Mouse (Mus musculus) kidney, embryonic 14.5 days (tissue): ENCODE data around the gene Gm45713. TPM values are rescaled to one million over a fixed set of nuclear protein-coding genes. Genes with fewer than 3 reads are reported as not detected.
"Not testable (repeated sequence)": the region's sequence is repeated elsewhere in the genome, so short reads cannot be mapped to it uniquely, and the experiment has no call there.

Experiments
- ATAC-seq: fragments of 200-750 bp; cut with Nextera tagmentation; 2 replicates; pipeline ENCODE4 v1.8.0; 2017; ENCODE audit warnings: moderate number of reproducible peaks, mild to moderate bottlenecking, moderate TSS enrichment, moderate library complexity; ENCODE audit not compliant: low FRiP score, low TSS enrichment
- H3K27ac ChIP-seq: fragments of 300-500 bp; sonication (generic); 2 replicates; pipeline ENCODE4 v1.5.1; 2014; ENCODE audit warnings: low read depth, mild to moderate bottlenecking, low read length, moderate library complexity, mixed read lengths
- H3K27me3 ChIP-seq: fragments of 300-500 bp; sonication (generic); 2 replicates; pipeline ENCODE4 v1.6.1; 2014; ENCODE audit warnings: mild to moderate bottlenecking, low read length; ENCODE audit not compliant: control insufficient read depth, insufficient read depth
- H3K36me3 ChIP-seq: fragments of 300-500 bp; sonication (generic); 2 replicates; pipeline ENCODE4 v1.6.1; 2014; ENCODE audit warnings: low read length, mixed read lengths; ENCODE audit not compliant: control insufficient read depth, insufficient read depth
- H3K4me1 ChIP-seq: fragments of 300-500 bp; sonication (generic); 2 replicates; pipeline ENCODE4 v1.6.1; 2014; ENCODE audit warnings: low read length, mixed read lengths; ENCODE audit not compliant: control insufficient read depth, insufficient read depth
- H3K4me2 ChIP-seq: fragments of 300-500 bp; sonication (generic); replicated peaks from 2 replicates; pipeline ENCODE4 v1.6.1; 2014; ENCODE audit warnings: low read depth, mild to moderate bottlenecking, low read length
- H3K4me3 ChIP-seq: fragments of 300-500 bp; sonication (generic); 2 replicates; pipeline ENCODE4 v1.5.1; 2014; ENCODE audit warnings: mild to moderate bottlenecking, low read length
- H3K9ac ChIP-seq: fragments of 300-500 bp; sonication (generic); 2 replicates; pipeline ENCODE4 v1.6.1; 2014; ENCODE audit warnings: low read depth, mild to moderate bottlenecking, low read length, moderate library complexity
- H3K9me3 ChIP-seq: fragments of 300-500 bp; sonication (generic); 2 replicates; pipeline ENCODE4 v1.6.1; 2016; ENCODE audit warnings: low read length; ENCODE audit not compliant: control insufficient read depth
- WGBS: fragments of 180-500 bp; shearing (Covaris S2); extraction: QIAGEN DNeasy Blood & Tissue Kit; methylation state at CpG from one replicate; pipeline ENCODE4 v1.1.7; 2014; 5-methylcytosine and 5-hydroxymethylcytosine counted together
- polyA plus RNA-seq: library from polyadenylated mRNA; unstranded; fragments of >200 nt; fragmentation: Nextera tagmentation; extraction: Ambion mirVana; gene quantifications from 2 replicates; pipeline ENCODE4 v1.2.1, GENCODE M21; 2014

The Gm45713 gene
- polyA plus RNA-seq, 1 experiment from 2014 or later = 0.19 TPM

DNA sequence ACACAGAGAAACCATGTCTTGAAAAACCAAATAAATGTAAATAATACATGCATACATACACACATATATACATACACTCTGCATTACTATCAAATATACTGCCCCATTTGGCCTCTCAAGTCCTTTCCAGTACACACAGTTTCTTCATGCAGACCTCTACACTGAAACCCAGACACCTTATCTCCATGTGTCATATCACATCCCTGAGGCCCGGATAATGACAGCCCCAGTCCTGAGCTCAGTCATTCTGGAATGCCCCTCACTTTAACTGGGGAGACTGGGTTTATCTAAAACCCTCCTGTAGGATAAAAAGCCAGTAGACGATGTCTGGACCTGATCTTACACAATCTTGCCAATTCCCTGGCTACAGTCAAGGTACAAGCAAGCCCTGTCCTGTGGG lies 22.6 kb downstream of the Gm45713 start:
- no peaks in the 10 kb centered on the region for H3K27me3 ChIP-seq
- no peaks in the 10 kb centered on the region for H3K9me3 ChIP-seq
- no peak overlapping the region for H3K27ac ChIP-seq
- H3K9ac ChIP-seq = no peak overlapping the region
- H3K4me3 ChIP-seq = no peak overlapping the region
- H3K36me3 ChIP-seq = 0 out of 2 replicates have a peak, but pooled peaks cover 2% of the 10 kb centered on the region
- no peak overlapping the region for H3K4me2 ChIP-seq
- H3K4me1 ChIP-seq = no peaks in the 10 kb centered on the region
- WGBS = 72% methylated on average over 2 of the region's 2 CpGs
- no peak for ATAC-seq

DNA sequence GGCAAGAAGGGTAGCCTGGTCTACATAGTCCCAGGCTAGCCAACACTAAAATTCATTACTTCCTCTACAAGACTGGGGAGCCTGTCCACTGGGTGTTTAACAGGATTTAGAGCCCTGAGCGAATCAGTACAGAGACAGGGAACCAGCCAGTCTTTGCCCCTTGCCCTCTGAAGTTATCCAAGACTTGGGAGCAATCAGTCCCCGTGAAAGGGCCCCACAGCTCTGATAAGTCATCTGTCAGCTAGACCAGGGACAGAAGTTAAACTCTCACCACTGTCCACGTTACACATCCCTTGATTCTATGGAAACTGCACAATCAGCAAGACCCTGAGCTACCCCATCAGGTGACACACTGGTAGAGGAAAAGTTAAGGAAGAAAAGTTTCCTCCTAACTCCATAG lies 23.5 kb downstream of the Gm45713 start:
- no peak overlapping the region for H3K4me3 ChIP-seq
- ATAC-seq = no peak
- H3K27ac ChIP-seq = no peak overlapping the region
- H3K36me3 ChIP-seq = no peaks in the 10 kb centered on the region
- no peaks in the 10 kb centered on the region for H3K27me3 ChIP-seq
- WGBS = 39% methylated on average over 3 of the region's 3 CpGs
- no peaks in the 10 kb centered on the region for H3K4me1 ChIP-seq
- no peak overlapping the region for H3K9ac ChIP-seq
- H3K9me3 ChIP-seq = no peaks in the 10 kb centered on the region
- no peak overlapping the region for H3K4me2 ChIP-seq

DNA sequence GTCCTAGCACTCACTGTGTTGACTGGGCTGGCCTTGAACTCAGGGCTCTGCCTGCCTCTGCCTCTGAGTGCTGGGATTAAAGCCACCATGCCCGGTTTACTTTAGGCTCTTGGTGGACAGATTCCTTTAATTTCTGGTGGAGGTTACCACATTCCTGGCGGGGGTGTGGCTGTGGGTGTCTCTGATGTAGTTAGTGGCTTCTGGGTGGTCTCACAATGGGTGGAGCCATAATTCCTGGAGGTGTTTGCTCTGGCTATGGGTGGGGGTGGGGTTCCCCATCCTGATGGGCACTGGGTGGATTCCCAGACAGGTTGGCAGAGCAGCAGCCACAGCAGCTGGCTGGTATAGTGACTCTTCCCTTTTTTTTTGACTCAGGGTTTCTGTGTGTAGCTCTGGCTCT lies 24.1 kb downstream of the Gm45713 start:
- ATAC-seq = no peak
- Histone ChIP-seq H3K4me2 (no peak overlapping the region), H3K9me3 (no peaks in the 10 kb centered on the region), H3K9ac (no peak overlapping the region), H3K27ac (no peak overlapping the region), H3K27me3 (no peaks in the 10 kb centered on the region), H3K36me3 (no peaks in the 10 kb centered on the region), H3K4me3 (no peak overlapping the region), H3K4me1 (no peaks in the 10 kb centered on the region)
- WGBS = 57% methylated on average over 2 of the region's 2 CpGs

DNA sequence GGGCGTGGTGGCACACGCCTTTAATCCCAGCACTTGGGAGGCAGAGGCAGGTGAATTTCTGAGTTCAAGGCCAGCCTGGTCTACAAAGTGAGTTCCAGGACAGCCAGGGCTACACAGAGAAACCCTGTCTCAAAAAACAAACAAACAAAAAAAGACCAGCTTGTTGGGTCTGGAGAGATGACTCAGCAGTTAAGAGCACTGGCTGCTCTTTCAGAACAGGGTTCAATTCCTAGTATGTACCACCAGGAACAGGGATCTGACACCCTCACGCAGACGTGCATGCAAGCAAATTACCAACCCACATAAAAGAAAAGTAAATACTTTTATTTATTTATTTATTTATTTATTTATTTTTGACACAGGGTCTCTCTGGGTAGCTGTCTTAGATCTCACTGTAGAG lies 25.9 kb downstream of the Gm45713 start:
- H3K27me3 ChIP-seq, H3K9ac ChIP-seq, H3K36me3 ChIP-seq, H3K4me1 ChIP-seq, ATAC-seq, H3K9me3 ChIP-seq, H3K27ac ChIP-seq, H3K4me3 ChIP-seq, H3K4me2 ChIP-seq: not testable (repeated sequence)
- WGBS = 86% methylated on average over 4 of the region's 4 CpGs

DNA sequence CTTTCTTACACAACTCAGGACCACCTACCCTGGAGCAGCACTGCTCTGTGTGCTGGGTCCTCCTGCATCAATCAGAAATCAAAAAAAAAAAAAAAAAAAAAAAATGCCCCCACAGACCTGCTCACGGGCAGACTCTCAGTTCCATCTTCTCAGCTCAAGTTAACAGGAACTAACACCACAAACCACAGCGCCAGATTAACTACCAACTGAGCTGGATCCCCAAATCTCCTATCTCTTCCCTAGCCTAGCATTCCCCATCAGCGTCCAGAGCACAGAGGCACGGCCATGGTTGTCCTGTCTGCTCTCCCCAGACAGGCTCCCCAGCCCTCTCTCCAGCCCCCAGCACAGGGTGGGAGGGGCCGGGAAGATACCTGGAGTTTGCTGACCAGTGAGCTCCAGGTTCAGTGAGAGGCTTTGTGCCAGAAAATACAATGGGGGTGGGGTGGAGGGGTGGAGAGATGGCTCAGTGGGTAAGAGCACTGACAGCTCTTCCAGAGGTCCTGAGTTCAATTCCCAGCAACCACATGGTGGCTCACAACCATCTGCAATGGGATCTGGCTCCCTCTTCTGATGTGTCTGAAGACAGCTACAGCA lies 28.9 kb downstream of the Gm45713 start:
- no peak for ATAC-seq
- H3K27ac ChIP-seq = no peak overlapping the region
- 62% methylated on average over 5 of the region's 5 CpGs for WGBS
- no peak overlapping the region for H3K4me3 ChIP-seq
- no peaks in the 10 kb centered on the region for H3K27me3 ChIP-seq
- no peaks in the 10 kb centered on the region for H3K36me3 ChIP-seq
- no peak overlapping the region for H3K9ac ChIP-seq
- no peaks in the 10 kb centered on the region for H3K9me3 ChIP-seq
- peaks cover 15% of the 10 kb centered on the region for H3K4me1 ChIP-seq
- H3K4me2 ChIP-seq = no peak overlapping the region

DNA sequence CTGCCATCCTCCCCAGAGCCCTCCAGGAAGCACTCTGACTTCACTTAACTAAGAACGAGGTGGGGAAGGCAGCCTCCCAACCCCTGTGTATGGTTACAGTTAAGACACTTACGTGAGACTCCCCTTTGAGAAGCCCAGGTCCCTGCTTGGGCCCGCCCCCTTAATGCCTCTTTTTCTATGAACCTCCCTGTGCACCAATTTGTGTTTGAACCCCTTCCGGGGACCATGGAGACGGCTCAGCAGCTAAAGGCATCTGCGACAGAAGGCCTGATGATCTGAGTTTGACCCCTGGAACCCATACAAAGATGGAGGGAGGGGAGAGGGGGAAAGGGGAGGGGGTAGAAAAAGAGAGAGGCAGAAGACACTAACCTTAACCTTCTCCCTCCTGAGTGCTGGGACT lies 29.6 kb downstream of the Gm45713 start:
- no peak overlapping the region for H3K4me3 ChIP-seq
- H3K4me2 ChIP-seq = no peak overlapping the region
- ATAC-seq = no peak
- H3K27ac ChIP-seq = no peak overlapping the region
- peaks cover 17% of the 10 kb centered on the region for H3K4me1 ChIP-seq
- 70% methylated on average over 6 of the region's 6 CpGs for WGBS
- H3K9me3 ChIP-seq = no peaks in the 10 kb centered on the region
- no peaks in the 10 kb centered on the region for H3K36me3 ChIP-seq
- no peaks in the 10 kb centered on the region for H3K27me3 ChIP-seq
- H3K9ac ChIP-seq = no peak overlapping the region

DNA sequence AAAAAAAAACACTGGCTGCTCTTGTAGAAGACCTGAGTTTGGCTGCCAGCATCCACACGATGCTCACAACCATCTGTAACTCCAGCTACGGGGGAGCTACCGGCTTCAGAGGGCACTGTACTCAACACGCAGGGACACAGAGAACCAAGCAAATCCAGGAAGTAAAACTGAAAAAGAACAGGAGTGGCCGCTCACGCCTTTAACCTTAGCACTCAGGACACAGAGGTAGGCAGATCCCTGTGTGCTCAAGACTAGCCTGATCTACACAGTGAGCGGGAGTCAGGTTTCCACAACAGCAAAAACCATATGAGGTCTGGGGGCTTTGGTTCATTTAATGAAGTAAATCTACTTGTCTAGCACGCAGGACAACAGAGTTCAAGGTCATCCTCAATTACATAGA lies 30.5 kb downstream of the Gm45713 start:
- WGBS = 69% methylated on average over 8 of the region's 8 CpGs
- H3K9me3 ChIP-seq = no peaks in the 10 kb centered on the region
- no peak overlapping the region for H3K4me3 ChIP-seq
- H3K27ac ChIP-seq = no peak overlapping the region
- no peak overlapping the region for H3K9ac ChIP-seq
- H3K4me1 ChIP-seq = peaks cover 17% of the 10 kb centered on the region
- H3K4me2 ChIP-seq = no peak overlapping the region
- ATAC-seq = no peak
- H3K36me3 ChIP-seq = no peaks in the 10 kb centered on the region
- no peaks in the 10 kb centered on the region for H3K27me3 ChIP-seq

DNA sequence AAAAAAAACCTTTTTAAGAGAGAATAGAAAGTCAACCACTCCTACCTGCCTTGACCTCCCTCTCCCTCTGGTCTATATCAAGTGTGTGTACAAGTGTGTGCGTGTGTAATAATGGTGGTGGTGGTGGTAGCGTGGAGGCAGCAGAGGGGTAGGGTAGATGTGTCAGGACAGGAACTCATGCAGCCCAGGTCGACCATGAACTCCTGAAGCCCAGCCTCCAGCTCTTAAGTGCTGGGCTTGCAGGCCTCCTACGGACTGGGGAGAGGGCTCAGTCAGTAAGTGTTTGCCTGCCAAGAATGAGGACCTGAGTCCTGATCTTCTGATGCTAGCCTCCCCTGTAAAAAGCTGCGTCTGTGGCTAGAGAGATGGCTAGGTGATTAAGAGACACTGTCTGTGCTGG lies 31.1 kb downstream of the Gm45713 start:
- no peak overlapping the region for H3K27ac ChIP-seq
- no peak for ATAC-seq
- no peaks in the 10 kb centered on the region for H3K9me3 ChIP-seq
- H3K27me3 ChIP-seq = no peaks in the 10 kb centered on the region
- H3K4me1 ChIP-seq = peaks cover 17% of the 10 kb centered on the region
- H3K4me3 ChIP-seq = no peak overlapping the region
- H3K36me3 ChIP-seq = no peaks in the 10 kb centered on the region
- 76% methylated on average over 5 of the region's 5 CpGs for WGBS
- H3K9ac ChIP-seq = no peak overlapping the region
- H3K4me2 ChIP-seq = no peak overlapping the region

DNA sequence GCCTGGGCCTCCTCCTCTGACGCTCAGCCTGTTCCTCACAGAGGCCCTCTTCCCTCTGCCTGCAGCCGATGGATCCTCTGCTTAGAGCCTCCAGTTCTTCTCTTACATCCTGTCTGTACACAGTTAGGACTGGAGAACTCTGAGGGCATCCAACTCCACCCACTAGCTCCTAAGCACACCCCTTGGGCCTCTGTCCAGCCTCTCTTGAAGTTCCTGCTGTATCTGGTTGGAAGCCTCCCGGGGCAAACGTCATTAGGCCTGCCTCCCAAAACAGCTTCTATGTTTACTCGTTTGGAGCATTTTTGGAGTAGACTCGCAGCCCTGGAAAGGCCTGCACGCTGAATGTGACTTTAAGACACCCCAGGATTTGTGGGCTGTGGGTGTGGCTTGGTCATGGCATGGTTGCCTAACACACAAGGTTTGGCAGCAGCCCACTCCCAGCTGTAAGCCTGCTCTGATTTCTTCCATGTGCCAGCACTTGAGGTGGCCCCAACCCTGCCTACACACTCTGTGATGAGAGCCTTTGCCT lies 32.3 kb downstream of the Gm45713 start, which contains the start of gene Fcgrt:
Gene Fcgrt, minus strand, starts transcription at position 200 of the 529 bp plus-strand sequence.
- Histone ChIP-seq H3K4me2 (peak within 1 kb of the TSS; percentile 44), H3K36me3 (no peaks in the 10 kb centered on the region), H3K9me3 (no peaks in the 10 kb centered on the region), H3K9ac (peak within 1 kb of the TSS; percentile 37), H3K4me3 (peak within 1 kb of the TSS; percentile 36), H3K27ac (peak within 1 kb of the TSS; percentile 93), H3K4me1 (peaks cover 17% of the 10 kb centered on the region), H3K27me3 (no peaks in the 10 kb centered on the region)
- peak; percentile 94 for ATAC-seq
- WGBS = 14% methylated on average over 7 of the region's 7 CpGs
